Mouse (Mus musculus) CD8-positive naive resting alpha-beta T cell, adult 57 days (primary cell): Measurements from ENCODE around the gene Arhgap19. TPM values are rescaled to one million over a fixed set of nuclear protein-coding genes. Genes with fewer than 3 reads are reported as not detected.

ENCODE experiments used
- total RNA-seq: library from RNA; stranded (reverse); gene quantifications from one replicate; pipeline ENCODE4 v1.2.4, GENCODE M21; 2023

The Arhgap19 gene
- 2.9 TPM for total RNA-seq

DNA sequence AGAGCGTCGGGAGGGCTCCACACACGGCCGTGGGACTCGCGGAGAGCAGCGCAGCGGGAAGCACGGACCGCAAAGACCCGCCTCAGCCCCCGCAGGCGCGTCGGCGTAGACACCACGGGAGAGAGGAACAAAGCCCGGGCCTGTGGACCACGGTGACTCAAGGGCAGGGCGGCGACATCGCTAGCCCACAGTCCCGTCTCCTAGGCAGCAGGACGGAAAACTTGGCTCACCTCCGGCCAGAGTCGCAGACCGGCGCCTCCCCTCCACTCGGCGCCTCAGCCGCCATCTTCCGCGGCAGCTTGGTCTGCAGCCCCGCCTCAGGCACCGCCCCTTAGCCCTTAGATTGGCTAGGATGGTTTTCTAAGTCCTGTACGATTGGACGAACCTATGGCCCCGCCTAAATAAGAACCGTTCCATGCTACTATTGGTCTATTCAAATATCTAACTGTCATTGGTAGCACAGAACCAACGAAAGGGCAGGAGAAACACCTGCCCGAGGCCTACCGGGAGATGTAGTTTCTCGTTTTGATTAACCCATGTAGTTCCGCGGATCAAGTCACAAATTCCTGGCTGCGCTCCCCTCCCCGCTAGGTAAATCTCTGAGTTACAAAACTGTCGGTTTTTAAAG is at the start of gene Arhgap19:
TSS of gene Arhgap19 (minus strand) at position 306 of the 628 bp plus-strand sequence.

DNA sequence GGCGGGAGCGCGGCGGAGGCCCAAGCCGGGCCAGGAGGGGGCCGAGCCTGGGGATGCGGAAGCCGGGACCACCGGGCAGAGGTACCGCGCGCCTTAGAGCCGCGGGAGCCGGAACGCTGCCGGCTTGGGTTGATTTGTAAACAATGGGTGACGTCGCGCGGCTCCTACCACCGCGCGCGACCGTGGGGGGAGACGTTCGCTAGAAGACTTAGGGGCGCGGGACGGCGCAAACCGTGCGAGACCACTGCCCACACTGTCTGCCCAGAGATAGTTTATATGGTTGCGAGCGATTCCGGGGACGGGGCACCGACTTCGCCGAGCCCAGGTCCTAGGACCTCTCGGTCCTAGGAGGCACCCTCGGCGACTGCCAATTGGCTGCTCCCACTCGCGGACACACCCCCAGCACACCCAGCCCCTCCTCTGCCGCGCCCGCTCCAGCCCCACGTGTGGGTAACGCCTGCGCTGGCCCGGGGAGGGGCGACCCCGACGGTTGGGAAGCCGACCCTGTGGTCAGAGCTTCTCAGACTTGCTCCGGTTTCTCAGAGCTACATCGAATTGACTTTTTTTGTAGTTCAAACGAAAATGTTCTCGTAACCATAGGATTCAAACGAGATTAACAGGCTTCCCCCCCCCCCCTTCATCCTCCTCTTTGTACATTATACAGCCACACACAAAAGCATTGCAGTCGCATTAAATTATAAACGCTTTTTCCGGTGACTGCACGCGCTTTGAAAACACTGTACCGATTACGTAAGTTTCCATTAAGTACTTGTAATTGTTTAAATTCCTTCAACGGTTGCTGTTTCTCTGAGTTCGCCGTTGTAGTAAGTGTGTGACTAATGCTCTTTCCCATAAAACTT is 46.4 kb upstream of the Arhgap19 start, which contains the start of gene Frat2:
TSS of gene Frat2 (minus strand) at position 141 of the 860 bp plus-strand sequence.

DNA sequence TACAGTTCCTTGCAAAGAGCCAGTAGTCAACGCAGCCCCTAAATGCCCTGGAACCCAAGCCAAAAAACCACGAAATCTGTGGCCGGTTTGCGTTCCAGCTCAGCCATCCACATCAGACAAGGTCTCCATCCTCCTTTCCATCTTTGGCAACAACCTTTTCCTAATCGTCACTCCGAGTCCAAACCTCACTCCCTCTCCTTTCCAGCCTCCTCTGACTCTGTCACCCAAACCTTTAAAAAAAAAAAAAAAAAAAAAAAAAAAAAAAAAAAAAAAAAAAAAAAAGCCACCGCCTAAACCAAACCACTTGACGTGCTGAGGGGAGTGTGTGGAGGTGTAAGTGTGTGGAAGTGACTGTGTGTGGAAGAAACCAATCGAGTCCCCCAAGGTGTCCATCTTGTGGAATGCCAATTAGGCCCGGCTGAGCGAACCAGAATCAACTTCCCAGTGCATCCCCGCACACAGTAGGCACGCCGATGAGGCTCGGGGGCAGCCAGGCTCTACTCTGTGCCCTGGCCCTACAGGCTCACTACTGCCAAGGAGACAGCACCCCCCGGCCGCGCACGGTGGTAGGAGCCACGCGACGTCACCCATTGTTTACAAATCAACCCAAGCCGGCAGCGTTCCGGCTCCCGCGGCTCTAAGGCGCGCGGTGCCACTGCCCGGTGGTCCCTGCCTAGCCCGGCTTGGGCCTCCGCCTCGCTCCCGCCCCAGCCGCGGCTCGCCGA is 27.7 kb upstream of the Arhgap19 start, which contains the start of gene Frat1:
TSS of gene Frat1 (plus strand) at position 590 of the 725 bp plus-strand sequence.

DNA sequence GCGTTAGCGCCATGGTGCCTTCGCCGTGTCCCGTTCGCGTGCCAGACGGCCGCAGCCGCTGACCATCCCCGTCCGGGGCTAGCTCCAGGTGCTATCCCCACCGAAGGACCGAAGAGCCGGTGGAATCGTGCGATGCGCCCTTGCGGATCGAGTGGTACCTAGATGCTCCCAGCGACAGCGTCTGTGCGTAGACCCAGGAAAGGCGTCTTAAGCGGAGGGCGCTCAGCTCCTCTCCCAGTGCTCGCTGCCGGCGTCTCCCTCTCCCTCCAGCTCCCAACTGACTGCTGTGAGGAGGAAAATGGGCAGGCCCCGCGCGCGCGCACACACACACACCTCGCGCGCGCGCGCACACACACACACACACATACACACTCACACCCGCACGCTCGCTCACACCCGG is 58.5 kb downstream of the Arhgap19 start, which contains the start of gene Slit1:
TSS of gene Slit1 (minus strand) at position 270 of the 400 bp plus-strand sequence.

Other genes starting within 250 kb of the Arhgap19 start
- gene Gm340, start 219.7 kb downstream of the Arhgap19 start, total RNA-seq: 37.4 TPM
- gene Slit1, start 58.4 kb downstream of the Arhgap19 start, total RNA-seq: 0.15 TPM
- gene Frat1, start 27.9 kb upstream of the Arhgap19 start, total RNA-seq: 67.5 TPM
- 98.7 TPM for gene Frat2, start 46.1 kb upstream of the Arhgap19 start, total RNA-seq
- gene Rrp12, start 94.1 kb upstream of the Arhgap19 start, total RNA-seq: 35.0 TPM
- gene Pgam1, start 109.9 kb upstream of the Arhgap19 start, total RNA-seq: 47.8 TPM
- gene Exosc1, start 131.4 kb upstream of the Arhgap19 start, total RNA-seq: 36.5 TPM
- 24.0 TPM for gene Zdhhc16, start 131.4 kb upstream of the Arhgap19 start, total RNA-seq
- gene Mms19, start 179.1 kb upstream of the Arhgap19 start, total RNA-seq: 112 TPM
- 11.9 TPM for gene Ubtd1, start 179.7 kb upstream of the Arhgap19 start, total RNA-seq
- not detected for gene Ankrd2, start 234.0 kb upstream of the Arhgap19 start, total RNA-seq
- gene Hoga1, start 243.6 kb upstream of the Arhgap19 start, total RNA-seq: not detected